Mouse (Mus musculus) cerebellum, adult 11 months (tissue): ENCODE measurements around the gene Dok7.
A peak's percentile ranks its signal among the peaks of the same experiment; 100 is the strongest.

ENCODE experiments used
- DNase-seq: peaks from one replicate; pipeline ENCODE4 v3.0.0; 2022

Gene Dok7

GRCm38 (mm10) chr5:35120024-35120423 lies 63.5 kb downstream of the Dok7 start:
- DNase-seq, result peak; percentile 73

- no peak for DNase-seq
Observed at GRCm38 (mm10) chr5:35129208-35129607, 72.6 kb downstream of the Dok7 start.

- DNase-seq, result no peak
Observed at GRCm38 (mm10) chr5:35129767-35130191, 73.2 kb downstream of the Dok7 start.

- DNase-seq, result no peak
Observed at GRCm38 (mm10) chr5:35131237-35131636, 74.7 kb downstream of the Dok7 start.

- peak; percentile 93 for DNase-seq
Observed at GRCm38 (mm10) chr5:35131773-35132172, 75.2 kb downstream of the Dok7 start.

- no peak for DNase-seq
Observed at GRCm38 (mm10) chr5:35132278-35132980, 75.9 kb downstream of the Dok7 start.

- DNase-seq, result no peak
Observed at GRCm38 (mm10) chr5:35133468-35133867, 76.9 kb downstream of the Dok7 start.

GRCm38 (mm10) chr5:35134286-35134685 lies 77.7 kb downstream of the Dok7 start:
- DNase-seq, result no peak

GRCm38 (mm10) chr5:35135903-35136302 lies 79.3 kb downstream of the Dok7 start:
- DNase-seq, result no peak
